Mouse (Mus musculus): ENCODE results near the gene Map1b. TPM values are rescaled to one million over a fixed set of nuclear protein-coding genes. Genes with fewer than 3 reads are reported as not detected.
A peak's percentile ranks its signal among the peaks of the same experiment; 100 is the strongest.

Gene Map1b
- total RNA-seq (2021), result 100 to 1,000 TPM; 795 to 818 TPM
- long read RNA-seq, experiment 1, partial matches to known transcripts, result 10 of 32 reads
- long read RNA-seq, experiment 1, other reads (novel, unspliced or antisense), result 19 of 32 reads
- long read RNA-seq, experiment 2, partial matches to known transcripts, result 23 of 48 reads
- long read RNA-seq, experiment 2, other reads (novel, unspliced or antisense), result 24 of 48 reads

DNA sequence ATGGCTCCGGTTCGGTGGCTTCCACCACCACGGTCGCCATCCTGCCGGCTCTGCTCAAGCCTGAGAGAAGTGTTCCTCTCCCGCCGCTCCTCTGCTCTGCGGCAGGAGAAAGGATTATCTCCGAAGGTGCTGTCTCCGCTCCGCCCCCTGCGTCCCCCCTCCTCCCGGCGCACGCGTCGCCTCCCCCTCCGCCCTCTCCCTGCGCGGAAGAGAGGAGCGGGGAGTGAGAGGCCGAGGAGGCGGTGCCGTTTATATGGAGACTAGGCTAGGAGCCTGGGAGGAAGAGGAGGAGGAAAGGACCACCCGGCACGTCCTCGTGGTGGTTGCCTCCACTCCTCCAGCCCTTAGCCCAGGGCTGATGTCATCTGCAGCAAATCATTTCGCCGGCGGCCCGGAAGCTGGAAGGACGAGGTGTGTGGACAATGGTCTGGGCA lies at the start of gene Map1b:
Map1b (minus strand) TSS at position 93 of the 434 bp plus-strand sequence.
- DNase-seq (ENCODE audit: low spot score in 2 of 2), result peak; percentile 72 to 83

DNA sequence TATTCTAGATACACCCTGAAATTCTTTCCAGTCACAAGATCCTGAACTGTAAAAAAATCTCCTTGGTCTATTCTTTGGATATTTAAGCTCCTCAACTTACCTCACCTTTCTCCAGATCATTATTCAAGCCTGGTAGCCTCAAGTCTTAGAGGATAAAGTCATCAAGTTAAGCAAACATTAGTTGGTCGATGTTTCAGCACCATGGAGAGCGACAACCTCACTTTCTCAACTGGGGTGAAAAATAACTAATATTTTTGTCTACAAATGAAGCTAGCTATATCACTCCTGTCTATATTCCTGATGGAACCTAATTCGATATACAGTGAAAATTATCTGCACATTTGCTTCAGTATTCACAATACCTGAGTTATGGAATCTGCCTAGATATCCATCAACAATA lies 48.0 kb upstream of the Map1b start:
- DNase-seq (ENCODE audit: low spot score in 2 of 2), result no peak

DNA sequence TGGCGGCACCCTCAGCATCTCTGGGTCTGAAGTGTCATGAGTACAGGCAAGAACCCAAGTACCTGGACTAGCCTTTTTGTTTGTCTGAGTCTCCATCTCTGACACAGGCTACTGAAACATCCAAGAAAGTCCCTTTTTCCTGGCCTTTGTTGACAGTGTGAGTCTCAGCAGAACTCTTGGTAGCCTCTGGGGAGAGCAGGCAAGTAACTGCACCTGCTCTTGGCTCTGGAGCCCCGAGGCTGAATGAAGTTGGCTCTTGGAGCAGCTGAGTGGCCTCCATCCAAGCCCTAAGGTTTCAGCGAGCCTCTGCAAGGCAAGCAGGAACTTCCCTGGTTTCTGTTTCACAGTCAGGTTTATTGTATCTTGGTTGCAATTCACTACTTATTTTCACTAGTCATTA lies 46.7 kb upstream of the Map1b start:
- DNase-seq (ENCODE audit: low spot score in 2 of 2), result no peak

DNA sequence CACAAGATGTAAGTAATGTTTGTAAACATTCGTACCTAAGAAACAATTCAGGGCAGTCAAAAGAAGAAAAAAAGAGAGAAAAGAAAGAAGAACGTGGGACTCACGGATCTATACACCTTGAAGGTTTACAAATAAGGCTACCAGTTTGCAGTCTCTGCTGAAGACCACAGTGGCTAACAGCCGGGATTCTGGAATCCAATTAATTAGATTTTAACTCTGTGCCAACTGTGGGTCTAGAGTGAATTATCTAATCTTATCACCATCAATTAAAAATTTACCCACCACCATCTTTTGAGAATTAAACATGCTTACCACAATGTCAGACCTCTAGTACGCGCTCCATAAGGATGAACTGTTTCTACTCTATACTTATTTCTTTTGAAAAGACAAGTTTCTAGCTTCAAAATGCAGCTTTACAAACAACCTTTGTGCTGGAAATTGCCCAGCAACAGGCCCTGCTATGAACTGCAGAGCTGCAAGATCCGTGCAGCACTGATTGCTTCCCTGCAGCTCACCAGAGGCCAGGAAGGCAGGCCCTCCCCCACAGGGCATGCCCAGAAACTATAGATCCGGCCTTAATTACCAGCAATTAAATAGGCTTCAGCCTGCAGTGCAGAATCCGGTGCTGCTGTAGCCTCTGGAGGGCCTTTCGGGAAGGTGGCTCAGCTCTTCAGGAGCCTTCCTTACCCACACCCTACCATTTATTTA lies 45.7 kb upstream of the Map1b start:
- no peak for DNase-seq (ENCODE audit: low spot score in 2 of 2)

DNA sequence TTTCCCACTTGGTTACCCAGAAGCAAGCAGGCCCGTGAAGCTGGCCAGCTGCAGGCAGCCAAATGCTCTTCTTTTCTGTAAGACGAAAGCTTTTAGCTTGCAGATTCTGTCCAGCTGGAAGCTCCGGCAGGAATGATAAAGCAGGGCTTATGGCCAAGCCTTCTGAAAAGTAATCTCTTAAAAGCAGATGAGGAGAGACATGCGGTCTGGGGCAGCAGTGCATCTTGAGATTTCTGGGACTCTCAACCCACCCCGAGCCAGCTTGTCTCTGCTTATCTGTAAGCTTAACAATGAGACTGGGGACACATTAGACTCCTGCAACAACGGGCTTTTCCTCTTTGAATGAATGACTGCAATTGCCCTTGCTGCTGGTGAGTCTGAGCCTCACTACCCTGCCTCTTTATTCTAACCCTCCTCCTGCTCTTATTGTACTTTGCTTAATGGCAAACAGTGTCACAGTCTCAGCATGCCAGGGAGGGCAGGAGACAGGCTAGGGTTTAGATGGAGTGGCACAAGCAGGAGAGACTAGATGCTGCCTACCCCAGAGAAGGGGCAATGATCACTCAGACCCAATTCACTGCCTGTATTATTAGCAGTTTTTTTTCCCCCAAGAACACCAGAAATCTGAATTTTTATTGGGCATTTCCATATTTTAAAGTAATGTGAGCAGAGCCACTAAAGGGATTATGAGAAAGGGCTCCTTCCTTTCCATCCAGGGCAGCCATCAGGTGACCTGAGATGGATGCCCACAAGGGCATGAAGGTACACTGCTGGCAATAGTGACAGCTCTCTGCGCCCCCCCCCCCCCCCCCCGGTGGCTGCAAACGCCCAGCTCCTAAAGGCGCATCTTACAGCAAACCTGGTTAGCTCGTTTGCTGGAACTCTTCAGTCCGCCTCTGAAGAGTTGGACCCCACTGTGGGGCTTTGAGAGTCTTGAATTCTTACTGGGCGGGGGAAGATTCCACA lies 44.6 kb upstream of the Map1b start:
- DNase-seq (ENCODE audit: low spot score in 2 of 2), result peak in 1 of 2 experiments; percentile 33

DNA sequence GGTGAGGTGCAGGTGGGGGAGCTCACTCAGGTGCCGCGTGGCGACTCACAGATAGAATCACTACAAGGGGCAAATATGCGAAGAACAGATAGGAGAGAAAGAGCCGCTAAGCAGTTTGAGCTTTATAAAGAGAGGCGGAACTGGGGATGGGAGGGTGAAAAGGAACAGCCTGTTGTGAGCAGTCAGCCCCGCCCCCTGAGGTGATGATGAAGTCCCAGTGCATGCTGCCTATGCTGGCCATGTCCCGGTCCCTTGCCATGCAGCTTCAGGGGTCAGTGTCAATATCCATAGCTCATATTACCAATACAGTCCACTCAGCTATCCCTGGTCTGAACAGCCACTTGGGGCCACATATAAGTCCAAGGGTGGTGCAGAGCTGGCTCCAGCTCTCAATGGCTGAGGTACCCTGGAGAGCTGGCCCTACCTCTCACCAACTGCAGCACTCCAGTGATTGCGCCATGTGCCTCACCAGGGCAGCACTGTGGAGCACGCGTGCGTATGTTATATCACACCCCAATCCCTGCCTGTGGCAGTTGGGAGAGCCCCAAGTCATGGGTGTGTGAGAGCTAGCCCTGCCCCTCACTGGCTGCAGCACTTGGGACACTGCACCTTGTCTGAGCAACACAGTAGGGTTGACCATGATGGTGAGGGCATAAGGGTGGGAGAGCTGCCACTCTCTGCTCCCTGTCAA lies 42.0 kb upstream of the Map1b start:
- no peak for DNase-seq (ENCODE audit: low spot score in 2 of 2)

DNA sequence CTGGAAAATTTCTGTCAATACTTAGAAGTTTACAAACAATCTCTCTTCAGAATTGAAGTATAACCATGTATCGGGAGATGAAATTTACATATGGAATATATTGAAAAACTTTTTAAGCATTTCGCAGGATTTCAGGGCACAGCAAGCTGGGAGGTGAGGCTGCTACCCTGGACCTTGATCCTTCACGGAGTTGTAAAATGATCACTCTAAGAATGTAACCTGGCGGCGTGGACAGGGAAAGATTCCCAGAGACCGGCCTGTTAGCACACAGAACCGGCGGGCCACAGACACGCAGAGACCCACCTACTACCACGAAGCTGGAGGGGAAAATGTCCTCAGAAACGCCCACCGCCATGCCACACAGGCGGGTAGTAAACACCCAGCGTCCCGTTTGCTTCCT lies 41.5 kb upstream of the Map1b start:
- no peak for DNase-seq (ENCODE audit: low spot score in 2 of 2)

DNA sequence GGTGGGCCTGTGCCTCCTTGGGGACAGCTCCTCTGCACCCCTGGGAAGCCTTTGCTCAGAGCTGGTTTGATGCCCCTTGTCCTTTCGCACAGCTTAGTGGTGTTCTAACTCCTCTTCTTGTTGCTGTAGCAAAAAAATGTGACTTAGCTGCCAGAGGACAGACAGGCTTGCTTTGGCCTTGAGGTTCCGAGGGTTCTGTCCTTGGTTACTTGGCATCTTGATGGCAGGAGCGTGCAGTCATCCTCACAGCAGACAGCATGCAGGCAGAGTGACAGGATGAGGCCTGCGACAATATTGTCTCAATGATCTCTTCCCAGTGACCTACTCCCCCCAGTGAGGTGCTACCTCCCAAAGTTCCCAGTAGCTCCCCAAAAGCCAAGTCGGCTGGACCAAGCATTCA lies 41.0 kb upstream of the Map1b start:
- DNase-seq (ENCODE audit: low spot score in 2 of 2), result no peak

DNA sequence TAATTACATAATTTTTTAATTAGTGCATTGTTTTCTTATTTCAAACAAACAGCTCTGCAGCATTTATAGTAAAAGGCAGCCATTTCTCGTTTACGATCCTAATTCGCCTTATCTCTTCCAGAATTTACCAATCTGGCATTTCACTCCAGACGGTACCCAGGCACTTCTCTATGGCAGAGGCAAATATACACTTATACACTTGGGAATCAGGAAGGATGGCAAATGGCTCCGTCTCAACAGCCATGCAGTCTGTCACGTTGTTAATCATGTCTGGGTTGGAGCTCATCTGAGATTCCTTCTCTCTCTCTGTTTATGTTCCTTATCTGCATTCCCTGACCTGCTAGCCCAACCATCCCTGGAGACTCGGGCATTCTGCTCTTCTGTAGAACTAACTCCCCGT lies 38.6 kb upstream of the Map1b start:
- DNase-seq (ENCODE audit: low spot score in 2 of 2), result no peak

DNA sequence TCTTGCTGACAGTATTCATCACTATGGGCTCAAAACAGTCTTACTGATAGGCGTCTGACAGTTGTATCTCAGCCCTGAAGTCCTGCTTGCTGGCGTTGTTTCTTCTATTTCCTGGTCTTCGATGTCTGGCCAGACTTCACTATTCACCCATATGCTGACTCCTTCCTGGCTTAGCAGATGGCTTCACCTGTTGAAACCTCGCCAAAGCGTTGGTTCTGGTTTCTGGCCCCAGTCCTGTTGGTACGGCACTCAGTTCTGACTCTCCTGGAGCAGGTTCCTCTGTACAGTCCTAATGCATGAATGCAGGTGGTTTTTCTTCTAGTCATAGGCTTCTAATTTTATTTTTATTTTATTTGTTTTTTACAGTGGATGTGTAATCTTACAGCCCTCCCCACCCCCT lies 38.1 kb upstream of the Map1b start:
- DNase-seq (ENCODE audit: low spot score in 2 of 2), result no peak

DNA sequence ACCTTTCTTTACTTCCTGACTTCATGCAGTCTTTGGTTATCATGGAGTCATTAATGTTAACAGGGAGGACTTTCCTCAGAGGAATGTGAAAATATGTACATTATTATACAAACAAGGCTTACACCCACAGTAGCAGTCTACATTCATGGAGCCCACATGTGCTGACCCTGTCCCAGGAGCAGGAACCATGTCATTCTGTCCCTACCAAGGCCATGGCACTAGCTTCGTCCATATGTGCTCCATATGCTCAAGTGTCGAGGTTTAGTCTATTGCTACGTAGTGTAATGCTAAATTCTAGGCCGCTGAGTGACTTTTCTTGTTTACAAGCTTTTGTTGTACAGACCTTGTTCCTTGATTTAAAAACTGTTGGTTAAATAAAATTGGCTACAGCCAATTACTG lies 36.0 kb upstream of the Map1b start:
- no peak for DNase-seq (ENCODE audit: low spot score in 2 of 2)

DNA sequence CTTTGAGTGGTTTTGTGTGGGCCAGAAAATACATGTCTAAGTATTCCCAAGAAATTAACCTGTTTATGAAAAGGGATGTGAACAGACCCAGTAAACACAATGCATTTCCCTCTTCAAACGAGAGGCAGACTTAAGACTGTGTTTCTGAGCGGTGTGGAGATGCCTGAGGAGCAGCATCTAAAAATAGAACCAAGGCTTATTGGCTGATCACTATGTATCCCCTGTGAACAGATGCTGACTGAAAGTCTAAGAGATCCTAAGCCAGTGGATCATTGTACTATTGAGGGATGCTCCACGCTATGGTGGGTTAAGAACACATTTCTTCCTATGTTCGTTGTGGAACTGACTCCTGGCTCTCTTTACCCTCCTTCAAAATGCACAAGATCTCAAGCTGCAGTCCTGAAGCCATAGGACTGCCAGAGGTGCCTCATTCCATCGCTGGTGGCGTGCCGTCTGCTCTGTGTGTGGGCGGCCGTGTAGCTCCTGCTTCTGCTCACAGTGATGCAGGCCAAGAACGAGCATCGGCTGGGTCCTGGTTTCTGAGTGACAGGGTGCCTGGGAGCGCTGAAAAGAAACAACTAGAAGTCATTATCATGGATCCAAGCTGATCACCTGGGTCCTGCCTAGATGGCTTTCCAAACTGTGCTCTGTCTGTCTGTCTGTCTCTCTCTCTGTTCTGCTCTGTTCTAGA lies 34.5 kb upstream of the Map1b start:
- peak; percentile 44 to 52 for DNase-seq (ENCODE audit: low spot score in 2 of 2)

DNA sequence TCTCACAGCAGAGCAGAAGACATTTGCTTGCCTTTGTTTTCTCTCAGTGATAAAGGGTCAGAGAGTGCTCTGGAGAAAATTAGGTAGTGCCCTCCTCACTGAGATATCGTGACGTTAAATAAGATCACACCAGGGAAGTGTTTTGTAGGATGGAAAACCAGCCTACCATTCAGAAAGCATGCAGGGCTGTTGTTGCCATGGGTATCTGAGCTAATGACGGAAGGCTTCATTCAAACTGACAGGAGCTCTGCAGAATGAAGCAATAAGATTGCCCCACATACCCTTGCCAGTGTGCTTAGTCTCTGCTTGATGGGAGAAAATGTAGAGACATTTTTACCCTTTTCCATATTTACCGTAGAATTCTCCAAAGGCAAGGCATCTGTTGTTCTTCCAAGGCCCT lies 33.7 kb upstream of the Map1b start:
- no peak for DNase-seq (ENCODE audit: low spot score in 2 of 2)

DNA sequence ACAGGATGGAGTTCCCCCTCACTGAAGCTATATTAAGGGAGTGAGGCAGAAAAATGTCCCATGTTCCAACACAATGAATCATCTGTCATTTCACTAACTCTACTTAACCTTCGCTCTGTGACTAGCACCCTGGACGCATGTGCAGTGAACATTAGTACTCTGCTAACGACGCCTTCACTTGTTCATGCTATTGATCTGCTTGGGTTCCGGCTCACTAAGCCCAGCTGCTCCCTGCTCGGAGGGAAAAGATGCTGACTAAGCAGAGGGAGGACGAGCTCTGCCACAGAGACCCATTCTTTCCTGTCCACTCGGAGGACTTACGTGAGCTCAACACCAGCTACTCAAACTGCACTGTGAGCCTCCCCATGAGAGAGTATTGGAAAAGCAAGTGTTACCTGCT lies 33.2 kb upstream of the Map1b start:
- DNase-seq (ENCODE audit: low spot score in 2 of 2), result no peak

DNA sequence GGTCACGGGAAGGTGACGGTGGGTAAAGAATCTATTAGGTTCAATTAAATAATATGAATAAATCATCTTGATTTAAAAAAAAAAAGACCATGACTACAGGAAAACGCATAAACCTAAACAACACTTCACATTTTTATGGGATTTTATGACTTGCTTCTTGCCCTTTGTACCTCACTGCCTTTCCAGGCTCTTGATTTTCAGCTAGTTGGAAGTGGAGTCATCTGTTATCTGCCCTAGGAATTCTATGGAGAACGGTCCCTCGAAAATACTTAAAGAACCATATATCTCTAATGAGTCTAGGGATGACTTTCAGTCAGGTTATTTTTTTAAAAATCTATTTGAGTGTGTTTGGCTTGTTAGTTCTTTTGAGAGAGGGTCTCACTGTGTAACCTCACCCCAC lies 30.5 kb upstream of the Map1b start:
- no peak for DNase-seq (ENCODE audit: low spot score in 2 of 2)

DNA sequence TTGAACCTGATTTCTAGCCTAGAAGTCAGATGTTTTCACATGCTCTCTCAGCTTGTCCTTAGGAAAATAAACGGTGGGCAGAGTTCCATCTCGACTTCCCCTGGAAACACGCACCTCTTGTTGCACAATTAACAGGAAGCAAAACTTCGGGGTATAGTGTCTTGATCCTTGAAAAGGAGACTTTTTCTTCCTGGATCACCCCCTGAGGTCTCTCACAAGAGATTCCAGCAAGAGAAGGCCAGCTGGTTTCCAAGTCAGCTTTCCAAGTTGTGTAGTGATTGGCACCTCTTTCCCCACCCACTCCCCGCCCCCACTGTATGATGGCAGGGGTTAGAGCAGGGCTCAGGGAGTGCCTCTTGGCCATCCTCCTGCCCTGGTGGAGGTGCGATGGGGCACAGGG lies 28.9 kb upstream of the Map1b start:
- no peak for DNase-seq (ENCODE audit: low spot score in 2 of 2)

DNA sequence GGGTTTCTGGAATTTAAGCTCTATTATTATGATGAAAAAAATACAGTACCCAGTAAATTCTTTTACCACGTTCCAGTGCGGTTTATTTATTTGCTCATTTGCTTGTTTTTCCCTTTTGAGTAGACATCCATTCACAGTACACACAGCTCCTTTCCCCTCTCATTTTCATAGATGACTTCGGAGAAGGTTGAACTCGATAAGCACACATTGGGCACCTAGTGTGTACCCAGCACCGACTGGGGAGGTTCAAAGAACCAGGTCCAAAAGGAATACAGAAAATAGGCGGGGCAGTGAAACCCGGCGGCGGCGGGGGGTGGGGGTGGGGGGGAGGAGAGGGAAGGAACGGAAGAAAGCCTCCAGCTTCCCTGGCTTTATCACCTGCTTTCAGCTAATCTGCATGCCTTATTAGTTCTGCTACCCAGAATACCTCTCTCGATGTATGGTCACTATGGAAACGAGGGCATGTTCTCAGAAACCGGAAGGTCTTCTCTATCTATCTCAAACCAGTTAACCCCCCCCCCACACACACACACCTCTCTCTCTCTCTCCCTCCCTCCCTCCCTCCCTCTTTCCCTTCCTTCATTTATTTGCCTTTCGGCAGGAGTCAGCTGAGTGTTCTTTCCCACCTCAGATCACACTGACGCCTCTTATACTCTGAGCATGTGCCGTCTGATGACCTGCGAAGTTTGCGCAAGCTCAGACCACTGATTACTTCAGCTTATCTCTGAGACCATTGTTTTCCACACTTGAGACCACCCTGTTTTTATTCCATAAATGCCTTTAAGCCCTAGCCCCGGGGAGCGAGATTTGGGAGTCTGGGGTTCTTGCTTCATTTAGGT lies 25.3 kb upstream of the Map1b start:
- DNase-seq (ENCODE audit: low spot score in 2 of 2), result no peak

DNA sequence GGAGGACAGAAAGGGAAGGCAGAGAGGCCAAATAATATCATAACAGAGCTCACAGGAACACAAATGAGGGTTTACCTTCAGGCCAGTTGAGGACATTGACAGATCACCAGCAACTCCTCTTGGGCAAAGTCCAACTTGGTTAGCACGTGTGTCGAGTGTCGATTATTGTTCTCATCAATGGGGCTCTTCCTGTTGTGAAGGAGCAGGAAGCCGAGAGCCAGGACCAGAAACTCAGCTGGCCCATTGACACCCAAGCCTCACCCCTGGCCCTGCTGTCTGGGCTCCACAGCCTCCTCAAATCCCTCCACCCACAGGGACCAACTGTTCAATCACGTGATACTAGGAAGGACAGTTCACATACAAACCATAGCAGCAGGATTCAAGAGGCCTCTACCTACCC lies 22.9 kb upstream of the Map1b start:
- no peak for DNase-seq (ENCODE audit: low spot score in 2 of 2)

DNA sequence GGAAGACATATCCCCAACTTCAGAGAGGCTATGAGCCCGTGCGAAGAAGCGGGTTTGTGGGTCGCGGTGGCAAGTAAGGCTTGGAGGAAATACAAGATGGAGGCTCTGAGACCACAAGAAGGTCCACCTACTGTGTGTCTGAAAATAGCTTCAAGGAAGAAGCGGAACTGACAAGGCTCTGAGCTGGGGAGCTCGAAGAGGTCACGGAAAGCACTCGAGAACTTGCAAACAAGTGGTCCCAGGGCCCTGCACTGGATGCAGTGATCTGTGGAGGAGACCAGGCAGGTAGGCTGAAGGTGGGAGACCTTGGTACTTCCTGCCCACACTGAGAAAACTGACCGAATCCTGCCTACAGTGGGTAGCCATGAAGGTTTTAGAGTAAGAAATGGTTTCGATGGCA lies 22.5 kb upstream of the Map1b start:
- DNase-seq (ENCODE audit: low spot score in 2 of 2), result no peak

All from layer of hippocampus, postnatal 14 days (tissue).